Mouse (Mus musculus): ENCODE data around the gene Serhl.
"Not testable (repeated sequence)": the region's sequence is repeated elsewhere in the genome, so short reads cannot be mapped to it uniquely, and the experiment has no call there.

The Serhl gene

DNA sequence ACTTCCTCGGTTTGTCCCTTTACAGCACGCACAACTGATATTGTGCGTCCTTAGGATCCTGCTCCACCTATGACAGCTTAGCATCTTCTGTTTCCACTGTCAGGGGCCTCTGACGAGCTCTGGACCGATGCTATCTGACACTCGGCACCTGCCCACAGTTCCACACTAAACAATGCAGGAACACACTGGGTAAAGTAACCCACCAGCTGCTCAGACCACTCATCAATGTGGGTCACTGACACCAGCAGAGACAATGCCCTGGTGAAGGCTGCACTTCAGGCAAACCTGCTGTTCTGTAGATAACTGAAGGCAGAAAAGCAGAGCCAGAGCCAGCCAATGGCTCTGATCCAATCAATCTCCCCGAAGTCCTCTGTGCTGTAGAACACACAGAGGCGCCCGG lies 37.3 kb downstream of the Serhl start:
- no peak for DNase-seq (ENCODE audit: low spot score)

GRCm38 (mm10) chr15:83127037-83127436 lies 37.7 kb downstream of the Serhl start:
- not testable (repeated sequence) for DNase-seq (ENCODE audit: low spot score)

DNA sequence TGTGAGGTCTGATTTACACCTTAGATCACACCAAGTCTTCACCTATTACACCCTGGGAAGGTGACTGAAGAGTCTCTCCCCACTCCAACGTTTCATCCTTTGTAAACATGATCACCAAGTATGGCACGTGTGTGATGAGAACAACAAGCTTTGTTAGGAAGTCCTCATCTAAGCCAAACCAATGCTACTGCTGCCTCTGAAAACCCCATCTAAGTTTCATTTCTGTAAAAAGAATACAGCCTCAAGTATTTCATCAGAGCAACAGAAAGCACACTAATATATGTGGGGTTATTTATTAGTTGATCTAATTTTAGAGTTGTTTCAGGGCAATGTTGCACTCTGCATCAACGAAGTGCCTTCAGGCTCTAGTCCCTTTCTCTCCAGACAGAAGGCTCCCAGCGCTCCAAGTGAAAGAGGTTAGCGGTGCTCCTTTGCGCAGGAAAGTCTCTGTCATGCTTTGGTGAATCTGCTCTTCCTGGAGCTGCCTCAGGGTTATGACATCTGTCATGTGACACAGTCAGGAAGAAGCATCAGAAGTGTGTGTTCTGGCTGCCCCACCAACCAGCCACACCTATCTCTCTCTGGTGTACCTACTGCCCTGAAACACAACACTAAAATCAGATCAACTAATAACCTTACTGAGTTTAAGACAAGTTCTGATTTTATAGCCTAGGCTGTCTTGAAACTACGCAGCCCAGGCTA lies 40.4 kb downstream of the Serhl start:
- DNase-seq (ENCODE audit: low spot score) = no peak

DNA sequence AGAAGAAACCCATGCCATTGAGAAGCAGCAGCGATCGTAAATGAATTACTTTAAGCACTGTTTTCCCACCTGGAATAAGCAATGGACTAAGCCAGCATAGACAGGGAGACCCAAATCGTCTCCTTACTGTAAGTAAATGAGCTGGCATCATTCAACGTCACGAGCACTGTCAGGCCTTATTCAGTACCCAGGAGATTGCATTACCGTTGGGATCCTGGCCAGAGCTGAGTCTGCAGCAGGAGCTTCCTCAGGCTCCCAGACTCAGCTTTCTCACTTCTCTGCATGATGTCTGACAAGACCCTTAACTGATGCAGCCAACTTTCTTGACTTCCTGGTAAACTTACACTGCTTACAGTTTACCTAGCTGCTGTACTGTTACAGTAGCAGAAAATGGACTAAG lies 45.4 kb downstream of the Serhl start:
- DNase-seq (ENCODE audit: low spot score) = no peak

GRCm38 (mm10) chr15:83135654-83136053 lies 46.3 kb downstream of the Serhl start:
- DNase-seq (ENCODE audit: low spot score) = no peak

- DNase-seq (ENCODE audit: low spot score) = no peak
Measured at GRCm38 (mm10) chr15:83142861-83143260, 53.6 kb downstream of the Serhl start.

- DNase-seq (ENCODE audit: low spot score) = no peak
Measured at GRCm38 (mm10) chr15:83145541-83145940, 56.2 kb downstream of the Serhl start.

DNA sequence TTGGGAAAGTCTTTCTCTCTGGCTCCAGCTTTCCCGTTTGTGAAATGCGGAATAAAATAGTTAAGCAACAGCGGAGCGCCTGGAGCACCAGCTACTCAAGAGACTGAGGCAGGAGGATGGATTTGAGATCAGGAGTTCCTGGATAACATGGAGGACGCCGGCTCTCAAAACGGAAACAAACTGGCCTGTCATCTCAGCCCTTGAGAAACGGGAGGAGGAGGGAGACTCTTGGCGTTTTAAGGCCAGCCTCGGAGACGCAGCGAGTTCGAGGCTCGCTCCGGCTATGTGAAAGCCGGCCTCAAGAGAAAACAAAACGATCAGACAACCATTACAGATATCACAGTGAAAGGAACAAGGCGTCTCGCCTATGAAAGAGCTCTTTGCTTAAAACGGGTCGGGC lies 59.1 kb downstream of the Serhl start:
- no peak for DNase-seq (ENCODE audit: low spot score)

DNA sequence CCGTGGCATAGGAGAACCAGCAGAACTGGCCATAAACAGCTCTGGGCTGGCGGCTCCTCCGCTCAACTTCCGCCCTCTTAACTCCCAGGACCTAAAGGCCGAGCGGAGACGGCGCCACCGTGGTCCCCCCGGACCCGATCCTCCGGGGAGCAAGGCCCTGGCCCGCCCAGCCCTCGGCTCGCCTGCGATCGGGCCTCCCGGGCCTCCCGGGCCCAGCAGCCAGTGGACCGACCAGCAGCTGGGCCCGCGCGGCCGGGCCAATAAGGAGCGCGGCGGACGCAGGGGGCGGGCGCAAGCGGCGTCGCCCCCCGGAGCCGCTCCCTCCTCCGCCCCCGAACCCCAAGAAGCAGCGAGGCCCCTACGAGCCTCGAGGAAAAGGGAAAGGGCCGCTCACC lies 59.5 kb downstream of the Serhl start:
- DNase-seq (ENCODE audit: low spot score) = no peak

- DNase-seq (ENCODE audit: low spot score) = peak; percentile 98
Measured at GRCm38 (mm10) chr15:83149196-83150072, 60.1 kb downstream of the Serhl start, which contains the start of gene Poldip3. Poldip3 (minus strand) TSS chr15:83149384.

- DNase-seq (ENCODE audit: low spot score) = no peak
Measured at GRCm38 (mm10) chr15:83150073-83150442, 60.8 kb downstream of the Serhl start.

GRCm38 (mm10) chr15:83150694-83151093 lies 61.4 kb downstream of the Serhl start:
- no peak for DNase-seq (ENCODE audit: low spot score)

DNA sequence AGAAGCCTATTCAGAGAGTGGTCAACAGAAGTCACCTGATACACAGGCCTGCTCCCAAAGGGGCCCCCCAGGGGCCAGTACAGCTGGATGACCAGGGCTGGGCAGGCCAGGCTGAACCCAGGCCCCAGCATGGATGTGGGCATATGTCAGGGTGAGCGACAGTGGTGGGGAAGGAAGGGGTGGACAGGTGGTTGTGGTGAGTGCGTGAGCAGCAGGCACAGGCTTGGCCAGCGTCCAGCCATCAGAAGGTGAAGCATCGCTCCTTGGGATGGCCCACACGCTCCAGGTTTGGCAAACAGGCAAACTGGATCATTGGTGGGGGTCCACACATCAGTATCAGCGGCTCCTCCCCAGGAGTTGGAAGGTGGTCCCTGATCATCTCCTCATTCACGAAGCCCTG lies 65.0 kb downstream of the Serhl start:
- DNase-seq (ENCODE audit: low spot score) = no peak

GRCm38 (mm10) chr15:83155672-83156419 lies 66.5 kb downstream of the Serhl start:
- DNase-seq (ENCODE audit: low spot score) = no peak

GRCm38 (mm10) chr15:83156929-83157666 lies 67.8 kb downstream of the Serhl start:
- DNase-seq (ENCODE audit: low spot score) = peak; percentile 78

GRCm38 (mm10) chr15:83157667-83158064 lies 68.4 kb downstream of the Serhl start:
- DNase-seq (ENCODE audit: low spot score) = no peak

- DNase-seq (ENCODE audit: low spot score) = no peak
Measured at GRCm38 (mm10) chr15:83158587-83159160, 69.4 kb downstream of the Serhl start.

DNA sequence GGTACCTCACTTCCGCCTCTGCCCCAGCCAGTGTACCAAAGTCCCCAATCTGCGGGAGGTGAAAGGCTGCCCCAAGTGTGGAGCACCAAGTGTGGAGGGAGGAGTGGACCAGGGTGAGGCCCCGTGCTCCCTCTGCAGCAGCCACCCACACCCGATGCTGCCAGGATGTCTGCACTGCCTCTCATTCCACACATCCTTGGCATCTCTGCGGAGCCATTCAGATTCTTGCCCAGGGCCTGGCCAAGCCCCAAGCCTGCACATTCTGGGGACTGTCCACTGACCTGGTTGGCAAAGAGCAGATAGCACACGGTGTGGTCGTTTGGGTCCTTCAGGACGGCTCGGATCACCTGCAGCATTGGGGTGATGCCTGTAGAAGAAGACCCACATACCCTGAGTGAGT lies 70.5 kb downstream of the Serhl start:
- DNase-seq (ENCODE audit: low spot score) = no peak

- DNase-seq (ENCODE audit: low spot score) = no peak
Measured at GRCm38 (mm10) chr15:83160561-83160960, 71.3 kb downstream of the Serhl start.

GRCm38 (mm10) chr15:83161062-83161748 lies 71.9 kb downstream of the Serhl start:
- no peak for DNase-seq (ENCODE audit: low spot score)

DNA sequence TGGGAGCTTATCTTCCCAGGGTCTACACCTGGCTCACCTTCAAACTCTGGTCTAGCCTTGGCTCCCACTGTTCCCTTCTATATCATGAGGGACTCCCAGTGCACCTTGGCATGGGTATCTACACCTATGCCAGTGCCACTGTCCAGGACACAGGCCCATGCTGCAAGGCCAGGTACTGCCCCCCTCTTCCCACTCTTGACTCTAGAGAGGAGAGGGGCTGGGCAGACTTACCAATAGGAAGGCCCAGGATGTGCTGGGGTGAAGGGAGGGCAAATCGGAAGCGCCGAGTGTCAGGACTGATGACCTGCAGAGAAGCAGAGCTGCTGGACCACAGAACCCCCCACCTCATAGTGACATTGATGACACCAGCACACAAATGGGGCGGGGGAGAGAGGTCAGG lies 72.7 kb downstream of the Serhl start:
- DNase-seq (ENCODE audit: low spot score) = no peak

All from lung, postnatal 25 days (tissue).